Mouse (Mus musculus) stomach, embryonic 14.5 days (tissue): ENCODE measurements around the gene Mmp24. TPM values are rescaled to one million over a fixed set of nuclear protein-coding genes. Genes with fewer than 3 reads are reported as not detected.

Experiments
- ATAC-seq: fragments of 200-750 bp; cut with Nextera tagmentation; 2 replicates; pipeline ENCODE4 v1.8.0; 2017; ENCODE audit warnings: low read depth, moderate TSS enrichment; ENCODE audit not compliant: insufficient number of reproducible peaks, insufficient read depth, low FRiP score
- H3K27ac ChIP-seq: fragments of 300-500 bp; sonication (generic); 2 replicates; pipeline ENCODE4 v1.5.1; 2014; ENCODE audit warnings: mild to moderate bottlenecking, low read length, moderate library complexity, mixed read lengths
- H3K27me3 ChIP-seq: fragments of 300-500 bp; sonication (generic); 2 replicates; pipeline ENCODE4 v1.6.1; 2014; ENCODE audit warnings: low read length, control low read depth, mixed read lengths; ENCODE audit not compliant: control insufficient read depth, insufficient read depth
- H3K36me3 ChIP-seq: fragments of 300-500 bp; sonication (generic); 2 replicates; pipeline ENCODE4 v1.6.1; 2014; ENCODE audit warnings: mild to moderate bottlenecking, control low read depth, low read length, moderate library complexity, mixed read lengths; ENCODE audit not compliant: control insufficient read depth, insufficient read depth
- H3K4me1 ChIP-seq: fragments of 300-500 bp; sonication (generic); 2 replicates; pipeline ENCODE4 v1.6.1; 2014; ENCODE audit warnings: low read length, control low read depth, mixed read lengths; ENCODE audit not compliant: control insufficient read depth, insufficient read depth
- H3K4me2 ChIP-seq: fragments of 300-500 bp; sonication (generic); replicated peaks from 2 replicates; pipeline ENCODE4 v1.6.1; 2014; ENCODE audit warnings: low read depth, low read length, control low read depth
- H3K4me3 ChIP-seq: fragments of 300-500 bp; sonication (generic); 2 replicates; pipeline ENCODE4 v1.5.1; 2014; ENCODE audit warnings: low read depth, low read length, control low read depth
- H3K9ac ChIP-seq: fragments of 300-500 bp; sonication (generic); replicated peaks from 2 replicates; pipeline ENCODE4 v1.6.1; 2014; ENCODE audit warnings: low read depth, mild to moderate bottlenecking, control low read depth, low read length, moderate library complexity, mixed read lengths
- H3K9me3 ChIP-seq: fragments of 300-500 bp; sonication (generic); 2 replicates; pipeline ENCODE4 v1.6.1; 2016; ENCODE audit warnings: low read depth, low read length, control low read depth; ENCODE audit not compliant: control insufficient read depth
- WGBS: fragments of 180-500 bp; shearing (Covaris S2); extraction: QIAGEN DNeasy Blood & Tissue Kit; methylation state at CpG from one replicate; pipeline ENCODE4 v1.1.7; 2014; 5-methylcytosine and 5-hydroxymethylcytosine counted together
- polyA plus RNA-seq: library from polyadenylated mRNA; unstranded; fragments of >200 nt; fragmentation: Nextera tagmentation; extraction: Ambion mirVana; gene quantifications from 2 replicates; pipeline ENCODE4 v1.2.1, GENCODE M21; 2014

Gene Mmp24
- polyA plus RNA-seq, 1 experiment from 2014 or later = 0.51 TPM

GRCm38 (mm10) chr2:155737803-155738202, 37.3 kb upstream of the Mmp24 start:
- no peak for ATAC-seq

GRCm38 (mm10) chr2:155742211-155742610, 32.9 kb upstream of the Mmp24 start:
- Histone ChIP-seq H3K4me2 (no peak overlapping the region), H3K9me3 (no peaks in the 10 kb centered on the region), H3K4me3 (no peak overlapping the region), H3K9ac (no peak overlapping the region), H3K27me3 (no peaks in the 10 kb centered on the region), H3K27ac (no peak overlapping the region), H3K36me3 (no peaks in the 10 kb centered on the region), H3K4me1 (no peaks in the 10 kb centered on the region)
- 64% methylated on average over 11 of the region's 11 CpGs for WGBS
- no peak for ATAC-seq

More at GRCm38 (mm10) chr2:155737803-155738202, 37.3 kb upstream of the Mmp24 start:
- WGBS = 70% methylated on average over 9 of the region's 9 CpGs
- no peak overlapping the region for H3K4me2 ChIP-seq
- no peaks in the 10 kb centered on the region for H3K36me3 ChIP-seq
- no peaks in the 10 kb centered on the region for H3K4me1 ChIP-seq
- H3K4me3 ChIP-seq = no peak overlapping the region
- no peak overlapping the region for H3K9ac ChIP-seq
- H3K27me3 ChIP-seq = no peaks in the 10 kb centered on the region
- H3K9me3 ChIP-seq = no peaks in the 10 kb centered on the region
- no peak overlapping the region for H3K27ac ChIP-seq

GRCm38 (mm10) chr2:155742931-155743337, 32.2 kb upstream of the Mmp24 start:
- 0 out of 2 replicates have a peak overlapping the region, but pooled peaks have one; percentile 27 for H3K27ac ChIP-seq
- H3K9me3 ChIP-seq = no peaks in the 10 kb centered on the region
- no peaks in the 10 kb centered on the region for H3K4me1 ChIP-seq
- no peaks in the 10 kb centered on the region for H3K27me3 ChIP-seq
- H3K9ac ChIP-seq = no peak overlapping the region
- no peaks in the 10 kb centered on the region for H3K36me3 ChIP-seq
- no peak overlapping the region for H3K4me3 ChIP-seq
- peak; percentile 42; the same call in 1 of the 2 replicates for ATAC-seq
- 67% methylated on average over 12 of the region's 12 CpGs for WGBS
- H3K4me2 ChIP-seq = no peak overlapping the region

- 81% methylated on average over 9 of the region's 9 CpGs for WGBS
- Histone ChIP-seq H3K4me2 (no peak overlapping the region), H3K4me3 (no peak overlapping the region), H3K9me3 (no peaks in the 10 kb centered on the region), H3K27ac (0 out of 2 replicates have a peak overlapping the region, but pooled peaks have one; percentile 27), H3K27me3 (no peaks in the 10 kb centered on the region), H3K36me3 (no peaks in the 10 kb centered on the region), H3K4me1 (no peaks in the 10 kb centered on the region), H3K9ac (no peak overlapping the region)
- ATAC-seq = no peak
These were observed 31.8 kb upstream of the Mmp24 start for GRCm38 (mm10) chr2:155743351-155743750.

GRCm38 (mm10) chr2:155745487-155745886, 29.7 kb upstream of the Mmp24 start:
- no peak overlapping the region for H3K27ac ChIP-seq
- H3K27me3 ChIP-seq = no peaks in the 10 kb centered on the region
- H3K9me3 ChIP-seq = no peaks in the 10 kb centered on the region
- H3K4me1 ChIP-seq = no peaks in the 10 kb centered on the region
- H3K4me3 ChIP-seq = no peak overlapping the region
- H3K9ac ChIP-seq = no peak overlapping the region
- WGBS = 41% methylated on average over 3 of the region's 3 CpGs
- no peak overlapping the region for H3K4me2 ChIP-seq
- H3K36me3 ChIP-seq = no peaks in the 10 kb centered on the region
- no peak for ATAC-seq

GRCm38 (mm10) chr2:155749394-155749793, 25.7 kb upstream of the Mmp24 start:
- no peaks in the 10 kb centered on the region for H3K36me3 ChIP-seq
- 90% methylated on average over 4 of the region's 4 CpGs for WGBS
- H3K27ac ChIP-seq = no peak overlapping the region
- H3K9me3 ChIP-seq = no peaks in the 10 kb centered on the region
- no peaks in the 10 kb centered on the region for H3K4me1 ChIP-seq
- H3K4me2 ChIP-seq = no peak overlapping the region
- H3K4me3 ChIP-seq = no peak overlapping the region
- H3K27me3 ChIP-seq = no peaks in the 10 kb centered on the region
- ATAC-seq = no peak
- H3K9ac ChIP-seq = no peak overlapping the region

- peak; percentile 83; the same call in 1 of the 2 replicates for ATAC-seq
- peak within 1 kb of the TSS; percentile 25; the same call in 1 of the 2 replicates for H3K9ac ChIP-seq
- H3K27ac ChIP-seq = no peak within 1 kb of the TSS
- no peaks in the 10 kb centered on the region for H3K36me3 ChIP-seq
- WGBS = under 1% methylated on average over 25 of the region's 25 CpGs
- H3K4me3 ChIP-seq = peak within 1 kb of the TSS; percentile 39
- peak within 1 kb of the TSS; percentile 74 for H3K4me2 ChIP-seq
- no peaks in the 10 kb centered on the region for H3K4me1 ChIP-seq
- no peaks in the 10 kb centered on the region for H3K9me3 ChIP-seq
- no peaks in the 10 kb centered on the region for H3K27me3 ChIP-seq
These were observed 23.9 kb upstream of the Mmp24 start, which contains the start of gene Procr for GRCm38 (mm10) chr2:155751014-155751786. Procr (plus strand) TSS chr2:155751117.

- ATAC-seq = no peak
- Histone ChIP-seq H3K4me2 (no peak overlapping the region), H3K4me3 (no peak overlapping the region), H3K36me3 (no peaks in the 10 kb centered on the region), H3K9me3 (no peaks in the 10 kb centered on the region), H3K27ac (no peak overlapping the region), H3K4me1 (no peaks in the 10 kb centered on the region), H3K27me3 (no peaks in the 10 kb centered on the region), H3K9ac (no peak overlapping the region)
- 3% methylated on average over 1 of the region's 1 CpGs for WGBS
These were observed 19.4 kb upstream of the Mmp24 start for GRCm38 (mm10) chr2:155755746-155756145.
